Mouse (Mus musculus) left cerebral cortex, postnatal 14 days (tissue): ENCODE data around the gene Gm12216. TPM values are rescaled to one million over a fixed set of nuclear protein-coding genes. Genes with fewer than 3 reads are reported as not detected.
A peak's percentile ranks its signal among the peaks of the same experiment; 100 is the strongest.
"Not testable (repeated sequence)": the region's sequence is repeated elsewhere in the genome, so short reads cannot be mapped to it uniquely, and the experiment has no call there.

ENCODE experiments used
- DNase-seq, 2 experiments: peaks; one replicate each; pipeline ENCODE4 v3.0.0; 2021 to 2022; ENCODE audit warnings: low spot score in 2 of 2, mixed read lengths in 1 of 2
- intact Hi-C: fragments of 180-260 bp; cut with DNase I; formaldehyde crosslinking; loops from one replicate; pipeline ENCODE4 v1.15.1; 2025
- total RNA-seq, 2 experiments: library from RNA; stranded (reverse); gene quantifications; 2 replicates each; pipeline ENCODE4 v1.2.3; 2021

The Gm12216 gene
- total RNA-seq, 2 experiments from 2014 or later = 2.0 to 3.1 TPM

DNA sequence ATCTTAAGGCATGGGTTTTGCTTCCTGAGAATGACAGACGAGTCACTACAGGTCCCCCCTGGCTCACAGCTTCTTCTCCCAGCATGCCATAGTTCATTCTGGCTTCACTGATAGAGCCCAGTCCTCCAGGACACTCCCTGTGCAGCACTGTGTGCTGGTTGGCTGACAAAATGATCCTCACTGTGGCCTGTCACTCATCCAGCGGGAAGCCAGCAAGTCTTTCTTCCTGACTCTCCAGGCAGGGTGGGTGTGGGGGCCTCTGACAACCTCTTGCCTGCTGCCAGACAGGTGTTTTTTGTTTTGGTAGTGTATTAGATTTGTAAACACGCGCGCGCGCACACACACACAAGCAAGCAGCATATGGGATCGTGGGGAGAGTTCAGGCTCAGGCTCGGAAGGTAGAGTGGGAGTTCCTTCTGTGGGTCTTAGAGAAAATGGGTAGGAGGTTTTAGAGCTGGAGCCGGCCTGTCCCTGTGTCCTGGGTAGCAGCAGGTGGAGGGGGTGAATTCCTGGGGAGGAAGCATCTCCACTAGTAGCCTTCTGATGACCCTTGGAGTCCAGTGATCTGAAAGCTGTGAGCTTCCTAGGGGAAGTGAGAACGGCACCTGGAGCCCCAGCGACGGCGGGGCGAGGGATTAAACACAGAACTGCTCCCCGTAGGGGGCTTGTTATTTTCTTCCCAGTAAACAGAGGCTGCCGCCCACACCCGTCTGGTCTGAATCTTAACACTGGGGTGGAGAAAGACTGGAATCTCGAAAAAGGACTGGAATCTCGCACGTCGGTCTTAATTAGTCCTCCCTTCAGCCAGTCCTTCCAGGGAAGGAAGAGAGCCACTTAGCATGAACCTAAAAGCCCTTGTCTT, 99.3 kb downstream of the Gm12216 start:
- DNase-seq = no peak

DNA sequence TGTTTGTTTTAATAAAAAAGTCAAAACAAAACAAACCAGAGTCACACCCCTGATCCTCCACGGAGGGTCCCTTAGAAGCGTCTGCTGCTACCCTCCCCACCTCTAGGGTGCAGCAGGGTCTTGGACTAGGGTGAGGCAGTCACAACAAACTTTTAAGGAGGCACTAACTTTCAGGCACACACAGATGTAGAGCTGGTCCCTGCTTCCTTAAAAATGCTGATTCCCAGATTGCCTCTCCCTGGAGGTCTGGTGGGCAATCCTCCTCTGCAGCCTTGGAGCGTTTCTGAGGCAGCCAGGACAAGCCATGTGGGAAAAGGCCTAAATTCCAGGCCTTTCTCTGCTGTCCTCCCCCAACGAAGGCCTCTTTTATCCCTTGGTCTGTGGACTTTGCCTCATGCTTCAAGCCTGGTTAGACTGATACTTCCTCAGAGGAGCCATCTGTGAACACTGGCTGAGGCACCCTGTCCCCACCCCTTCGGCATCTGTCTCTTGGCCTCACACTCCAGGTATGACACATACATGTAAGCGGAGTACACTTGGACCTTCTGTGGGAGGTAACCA, 100.2 kb downstream of the Gm12216 start:
- intact Hi-C loops = loop anchor here (2.0 kb wide), 1 partner anchor 92 kb away; no protein-coding TSS in a partner anchor
- DNase-seq = no peak

More for the DNA sequence above, 99.3 kb downstream of the Gm12216 start:
- intact Hi-C loops = loop anchor here (2.0 kb wide), 1 partner anchor 91 kb away; no protein-coding TSS in a partner anchor

DNA sequence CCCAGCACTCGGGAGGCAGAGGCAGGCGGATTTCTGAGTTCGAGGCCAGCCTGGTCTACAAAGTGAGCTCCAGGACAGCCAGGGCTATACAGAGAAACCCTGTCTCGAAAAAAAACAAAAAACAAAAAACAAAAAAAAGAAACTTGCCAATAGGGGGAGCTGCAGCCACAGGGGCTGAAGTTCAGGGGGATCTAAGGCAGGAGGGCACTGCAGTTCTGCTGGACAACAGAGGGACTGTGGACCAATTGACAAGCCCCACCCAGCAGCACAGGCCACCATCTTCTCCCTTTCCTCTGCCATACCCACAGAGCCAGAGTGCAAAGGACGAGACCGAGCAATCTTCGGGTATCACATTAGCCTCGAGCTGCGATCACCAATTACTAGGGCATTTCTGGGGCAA, 101.0 kb downstream of the Gm12216 start:
- intact Hi-C loops = loop anchor here (2.0 kb wide), 1 partner anchor 93 kb away; no protein-coding TSS in a partner anchor
- not testable (repeated sequence) for DNase-seq

DNA sequence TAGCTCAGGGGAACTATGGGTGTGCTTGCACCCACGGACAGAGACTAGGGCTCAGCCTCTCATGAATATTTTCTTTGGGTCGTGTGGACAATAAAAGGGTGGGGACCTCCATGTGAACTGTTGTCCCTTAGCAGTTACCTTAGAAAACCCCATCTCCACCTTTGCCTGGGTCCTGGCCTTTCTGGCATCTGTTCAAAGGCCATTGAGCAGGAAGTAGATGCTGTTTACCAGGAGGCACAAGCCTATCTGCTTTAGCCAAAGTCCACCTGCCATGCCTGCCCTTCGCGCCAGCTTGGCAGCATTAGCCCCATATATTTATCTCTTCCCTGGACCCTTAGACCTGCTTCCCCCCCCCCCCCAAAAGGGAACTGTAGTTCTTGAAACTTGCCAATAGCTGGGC, 101.4 kb downstream of the Gm12216 start:
- no peak for DNase-seq
- intact Hi-C loops = loop anchor here (2.0 kb wide), 1 partner anchor 93 kb away; no protein-coding TSS in a partner anchor

DNA sequence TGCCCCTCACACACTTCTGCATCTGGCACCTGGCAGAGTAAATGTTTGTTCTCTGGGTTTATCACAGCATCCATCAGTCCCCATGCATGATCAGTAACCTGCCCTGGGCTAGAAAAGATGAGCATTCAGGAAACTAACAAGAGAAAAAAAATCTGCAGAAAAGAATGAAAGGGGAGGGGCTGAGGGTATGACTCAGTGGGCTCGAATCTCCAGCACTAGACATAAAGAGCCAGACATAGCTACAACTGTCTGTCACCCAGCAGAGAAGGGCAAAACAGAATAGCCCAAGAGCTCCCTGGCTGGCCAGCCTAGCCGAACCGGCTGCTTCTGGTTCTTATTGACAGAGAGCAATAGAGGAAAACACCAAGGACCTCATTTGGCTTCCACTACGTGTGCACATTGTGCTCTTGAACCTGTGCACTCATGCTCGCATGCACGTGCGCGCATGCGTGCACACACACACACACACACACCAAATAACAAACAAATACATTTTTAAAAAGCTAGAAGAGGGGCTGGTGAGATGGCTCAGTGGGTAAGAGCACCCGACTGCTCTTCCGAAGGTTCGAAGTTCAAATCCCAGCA, 104.0 kb downstream of the Gm12216 start:
- no peak for DNase-seq
- intact Hi-C loops = no loop called here

DNA sequence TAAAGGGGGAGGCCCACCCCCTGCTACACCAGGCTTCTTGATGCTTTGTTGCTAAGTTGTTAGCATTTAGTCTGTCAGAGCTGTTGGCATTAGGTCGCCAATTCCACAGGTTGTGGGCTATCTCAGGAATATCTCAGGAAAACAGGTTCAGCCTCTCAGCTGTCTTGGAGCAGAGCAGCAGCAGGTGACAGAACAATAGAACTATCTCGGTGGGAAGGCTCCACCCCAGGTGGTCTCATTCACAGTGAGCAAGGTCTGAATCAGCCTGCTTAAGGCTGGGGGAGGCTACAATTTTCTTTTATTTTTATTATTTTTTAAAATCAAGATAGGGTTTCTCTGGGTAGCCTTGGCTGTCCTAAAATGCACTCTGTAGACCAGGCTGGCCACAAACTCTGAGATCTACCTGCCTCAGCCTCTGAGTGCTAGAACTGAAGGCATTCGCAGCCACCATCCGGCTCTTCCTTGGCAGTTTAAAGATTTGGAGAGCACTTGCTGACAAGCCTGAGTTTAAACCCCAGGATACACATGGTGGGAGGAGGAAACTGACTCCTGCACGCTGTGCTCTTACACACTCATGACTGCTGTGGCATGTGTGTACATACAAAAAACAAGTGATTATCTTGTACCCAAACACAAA, 109.2 kb downstream of the Gm12216 start:
- intact Hi-C loops = no loop called here
- no peak for DNase-seq

DNA sequence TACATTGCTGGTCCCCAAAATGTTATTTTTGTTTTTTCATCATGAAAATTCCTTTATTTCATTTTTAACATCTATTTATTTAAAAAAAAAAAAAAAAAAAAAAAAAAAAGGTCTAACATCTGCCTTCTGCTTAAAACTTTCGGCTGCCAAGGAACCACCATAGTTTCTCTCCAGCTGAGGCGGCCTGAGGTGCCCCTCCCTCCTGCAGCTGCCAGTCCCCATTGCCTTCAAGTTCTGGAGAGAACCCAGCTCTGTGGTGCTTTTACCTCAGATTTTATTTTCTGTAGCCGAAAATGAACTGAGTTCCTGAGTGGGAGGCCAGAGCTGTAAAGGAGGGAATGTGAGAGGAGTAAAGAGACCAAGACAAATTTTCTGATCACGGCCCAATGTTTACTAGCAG, 109.8 kb downstream of the Gm12216 start:
- intact Hi-C loops = no loop called here
- no peak for DNase-seq

DNA sequence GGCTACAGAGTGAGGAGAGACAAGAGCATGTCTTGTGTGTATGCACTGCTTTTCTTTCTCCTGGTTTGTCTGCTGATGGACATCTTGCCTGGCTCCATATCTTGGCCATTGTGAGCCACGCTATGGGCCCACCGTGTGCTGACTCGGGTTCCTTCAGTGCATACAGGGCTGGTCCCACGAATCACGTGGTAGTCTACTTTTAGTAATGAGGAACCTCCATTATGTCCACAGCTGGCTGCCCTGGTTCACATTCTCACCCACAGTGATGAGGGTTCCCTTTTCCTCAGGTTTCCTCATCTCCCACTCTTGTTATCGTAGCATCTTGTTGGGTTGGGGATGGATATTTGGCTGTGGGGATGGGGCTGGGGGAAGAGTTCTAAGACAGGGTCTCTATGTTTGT, 110.4 kb downstream of the Gm12216 start:
- intact Hi-C loops = no loop called here
- DNase-seq = no peak

DNA sequence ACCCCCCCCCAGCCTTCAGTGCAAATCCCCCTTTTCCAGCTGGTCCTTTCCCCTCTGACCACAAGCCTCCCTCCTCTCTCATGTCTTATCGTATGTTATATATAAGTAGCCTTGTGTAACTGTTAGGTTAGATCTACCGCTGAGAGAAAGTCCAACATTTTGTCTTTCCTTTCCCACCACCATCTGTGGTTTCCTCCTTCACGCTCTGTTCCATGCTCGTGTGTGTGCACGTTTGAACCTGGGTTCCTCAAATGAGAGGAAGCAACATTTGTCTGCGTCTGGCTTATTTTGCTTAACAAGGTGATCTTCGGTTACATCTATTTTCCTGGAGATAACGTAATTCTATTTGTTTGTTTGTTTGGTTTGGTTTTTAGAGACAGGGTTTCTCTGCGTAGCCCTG, 111.1 kb downstream of the Gm12216 start:
- intact Hi-C loops = no loop called here
- no peak for DNase-seq

DNA sequence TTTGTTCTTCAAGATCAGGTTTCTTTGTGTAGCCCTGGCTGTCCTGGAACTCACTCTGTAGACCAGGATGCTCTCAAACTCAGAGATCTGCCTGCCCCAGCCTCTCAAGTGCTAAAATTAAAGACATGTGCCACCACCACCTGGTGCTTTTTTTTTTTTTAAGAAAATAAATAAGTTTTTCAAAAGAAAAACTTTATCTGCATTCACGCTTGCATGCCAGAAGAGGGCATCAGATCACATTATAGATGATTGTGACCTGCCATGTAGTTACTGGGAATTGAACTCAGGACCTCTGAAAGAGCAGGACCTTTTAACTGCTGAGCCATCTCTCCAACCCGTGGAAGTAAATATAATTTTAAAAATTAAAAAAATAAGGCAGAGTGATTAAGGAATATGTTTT, 113.8 kb downstream of the Gm12216 start:
- no peak for DNase-seq
- intact Hi-C loops = no loop called here

DNA sequence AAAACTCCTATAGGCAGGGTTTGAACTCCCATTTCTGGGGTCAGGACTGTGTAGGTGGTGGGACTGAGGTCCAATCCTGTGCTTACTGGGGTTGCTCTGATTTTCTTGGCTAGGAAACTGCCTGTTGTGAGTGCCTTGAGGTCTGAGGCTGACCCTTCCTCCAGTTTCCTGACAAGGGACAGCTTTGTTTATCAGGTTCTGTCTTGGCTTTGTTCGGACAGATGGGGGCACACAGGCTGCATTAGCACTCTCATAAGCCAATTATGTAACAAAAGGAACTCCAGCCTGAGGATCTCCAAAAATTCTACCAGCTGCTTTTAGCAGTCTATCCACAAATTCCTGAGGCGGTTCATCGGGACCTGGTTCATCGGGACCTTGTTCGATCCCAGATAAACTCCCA, 116.7 kb downstream of the Gm12216 start:
- DNase-seq = no peak
- intact Hi-C loops = no loop called here

DNA sequence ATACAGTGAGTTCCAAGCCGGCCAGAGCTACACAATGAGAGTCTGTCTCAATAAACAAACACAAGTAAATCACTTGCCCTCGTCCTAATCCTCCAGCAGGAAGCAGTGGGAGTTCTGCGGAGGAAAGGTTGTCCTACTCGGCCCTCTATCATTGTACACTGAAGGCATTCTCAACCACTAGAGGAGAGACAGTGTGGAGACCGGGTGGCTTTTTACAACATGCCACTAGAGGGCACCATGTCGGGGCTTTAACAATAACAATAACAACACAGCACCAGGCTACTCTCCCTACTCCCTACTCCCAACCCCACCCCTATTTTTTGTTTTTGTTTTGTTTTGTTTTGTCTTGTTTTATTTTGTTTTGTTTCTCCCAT, 121.5 kb downstream of the Gm12216 start:
- peak; percentile 47 to 54 for DNase-seq
- intact Hi-C loops = loop anchor here (5.0 kb wide), 2 partner anchors 115 to 270 kb away; no protein-coding TSS in a partner anchor

DNA sequence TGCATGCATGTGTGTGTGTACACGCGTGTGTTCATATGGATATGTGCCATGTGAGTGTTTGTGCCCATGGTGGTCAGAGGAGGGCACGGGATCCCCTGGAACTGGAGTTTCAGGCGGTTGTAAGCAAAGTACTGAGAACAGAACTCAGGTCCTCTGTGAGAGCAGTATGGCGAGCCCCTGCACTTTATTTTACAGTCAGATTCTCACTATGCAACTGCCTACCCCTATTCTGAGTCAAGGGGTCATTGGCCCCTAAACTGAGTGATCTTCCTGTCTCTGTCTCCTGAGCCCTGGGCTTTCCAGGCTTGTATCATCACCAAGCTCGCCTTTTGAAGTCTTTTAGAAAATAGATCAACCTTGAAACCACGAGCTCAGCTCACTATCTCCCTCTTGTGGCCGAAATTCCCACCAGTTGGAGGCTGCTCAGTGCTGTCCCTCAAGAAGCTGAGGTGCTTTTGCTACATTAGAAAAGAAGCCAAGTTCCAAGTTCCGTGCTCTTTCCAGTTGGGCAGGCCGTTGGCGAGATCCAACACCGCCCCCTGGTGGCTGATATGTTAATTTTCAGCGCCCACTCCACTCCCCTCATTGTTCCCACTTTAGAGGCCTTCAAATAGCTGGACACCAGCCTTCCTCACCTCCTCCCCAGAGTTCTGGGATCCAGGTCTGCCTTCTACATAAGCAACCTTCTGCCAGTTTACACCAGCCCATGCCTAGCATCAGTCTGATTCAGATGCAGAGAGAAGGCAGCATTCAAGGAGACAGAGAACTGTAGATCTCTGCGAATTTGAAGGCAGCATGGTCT, 122.1 kb downstream of the Gm12216 start:
- intact Hi-C loops = loop anchor here (5.0 kb wide), 2 partner anchors 115 to 270 kb away; no protein-coding TSS in a partner anchor
- peak; percentile 78 to 83 for DNase-seq

DNA sequence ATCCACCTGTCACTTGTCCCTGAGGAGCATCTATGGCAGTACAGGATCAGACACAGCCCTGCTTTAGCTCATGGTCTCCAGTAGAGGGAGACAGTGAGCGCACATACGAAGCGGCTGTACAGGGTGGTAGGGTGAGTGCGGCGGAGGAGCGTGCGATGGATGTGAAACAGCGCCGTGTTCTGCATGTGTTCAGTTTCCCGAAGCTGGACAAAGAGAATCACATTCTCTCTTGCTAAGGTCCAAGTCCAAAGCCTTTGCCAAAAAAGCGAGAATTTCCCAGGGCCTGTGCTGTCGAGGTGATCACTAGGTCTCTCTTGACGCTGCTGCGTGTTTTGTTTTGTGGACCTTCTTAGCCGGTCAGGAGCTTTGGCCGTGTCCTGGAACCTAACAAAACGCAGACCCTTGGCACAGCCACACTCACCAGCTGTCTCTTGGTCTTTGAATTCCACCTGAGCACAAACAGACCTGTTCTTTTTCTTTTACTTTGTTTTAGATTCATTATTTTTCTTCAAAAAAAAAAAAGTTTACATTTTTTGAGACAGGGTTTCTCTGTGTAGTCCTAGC, 123.3 kb downstream of the Gm12216 start:
- intact Hi-C loops = loop anchor here (5.0 kb wide), 2 partner anchors 117 to 268 kb away; no protein-coding TSS in a partner anchor
- peak; percentile 63 to 68 for DNase-seq

DNA sequence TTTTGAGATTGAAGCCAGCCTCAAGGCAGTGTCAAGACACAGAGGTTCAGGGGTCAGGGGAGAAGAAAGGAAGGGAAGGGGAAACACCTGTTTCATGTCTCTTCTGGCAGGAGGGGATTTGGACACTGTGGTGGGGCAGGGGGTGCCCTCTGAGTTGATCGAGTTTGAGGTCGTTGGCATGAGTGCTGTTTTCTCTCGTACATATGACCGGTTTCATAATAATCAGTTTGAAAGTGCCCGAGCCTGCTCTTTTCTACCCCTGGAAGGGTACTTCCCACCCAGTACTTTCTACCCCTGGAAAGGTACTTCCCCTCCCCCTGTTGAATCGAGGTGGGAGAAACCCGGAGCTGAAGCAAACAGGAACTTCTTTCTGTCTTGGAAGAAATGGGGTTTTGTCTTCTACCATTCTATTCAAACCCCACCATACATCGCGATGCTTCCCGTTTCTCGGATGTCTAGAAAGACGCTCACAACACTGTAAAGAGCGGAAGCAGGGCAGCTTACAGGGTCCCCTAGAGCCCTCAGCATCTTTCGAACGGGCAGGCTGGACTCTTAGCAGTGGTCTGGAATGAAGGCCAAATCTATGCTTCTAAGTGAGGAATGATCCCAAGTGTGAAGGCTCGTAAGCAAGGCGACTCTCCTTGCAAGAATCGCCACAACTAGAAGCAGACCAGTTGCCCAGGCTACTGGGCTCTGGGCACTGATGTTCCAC, 123.9 kb downstream of the Gm12216 start:
- DNase-seq = no peak
- intact Hi-C loops = loop anchor here (5.0 kb wide), 2 partner anchors 117 to 268 kb away; no protein-coding TSS in a partner anchor

DNA sequence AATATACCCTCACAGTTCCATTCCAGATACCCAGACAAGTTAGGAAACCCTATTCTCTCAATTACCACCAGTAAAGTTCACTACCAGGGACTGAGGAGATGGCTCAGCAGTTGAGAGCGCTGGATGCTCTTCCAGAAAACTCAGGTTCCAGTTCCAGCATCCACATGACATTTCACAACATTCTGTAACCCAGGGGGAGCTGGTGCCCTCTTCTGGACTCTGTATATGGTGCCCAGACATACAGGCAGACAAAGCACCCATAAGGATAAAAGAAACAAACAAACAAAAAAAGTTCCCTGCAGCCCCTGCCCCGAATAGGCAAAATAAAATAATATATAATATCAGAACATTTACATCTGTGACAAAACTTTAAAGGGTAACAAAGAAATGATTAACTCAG, 124.6 kb downstream of the Gm12216 start:
- intact Hi-C loops = no loop called here
- no peak for DNase-seq

DNA sequence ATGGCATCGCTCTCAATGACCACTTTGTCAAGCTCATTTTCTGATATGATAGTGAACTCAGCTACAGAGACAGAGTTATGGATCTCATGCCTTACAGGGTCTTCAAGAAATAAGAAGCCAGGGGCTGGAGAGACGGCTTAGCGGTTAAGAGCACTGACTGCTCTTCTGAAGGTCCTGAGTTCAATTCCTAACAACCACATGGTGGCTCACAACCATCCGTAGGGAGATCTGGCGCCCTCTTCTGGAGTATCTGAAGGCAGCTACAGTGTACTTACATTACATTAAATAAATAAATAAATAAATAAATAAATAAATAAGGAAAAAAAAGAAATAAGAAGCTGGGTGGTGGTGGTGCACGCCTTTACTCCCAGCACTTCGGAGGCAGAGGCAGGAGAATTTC, 125.2 kb downstream of the Gm12216 start:
- intact Hi-C loops = no loop called here
- DNase-seq = no peak
